Mouse (Mus musculus): Measurements from ENCODE around the gene Pin1rt1. TPM values are rescaled to one million over a fixed set of nuclear protein-coding genes. Genes with fewer than 3 reads are reported as not detected.
A peak's percentile ranks its signal among the peaks of the same experiment; 100 is the strongest.

Pin1rt1 gene
- polyA plus RNA-seq (2012; rRNA removed) = not detected in 2 replicates

DNA sequence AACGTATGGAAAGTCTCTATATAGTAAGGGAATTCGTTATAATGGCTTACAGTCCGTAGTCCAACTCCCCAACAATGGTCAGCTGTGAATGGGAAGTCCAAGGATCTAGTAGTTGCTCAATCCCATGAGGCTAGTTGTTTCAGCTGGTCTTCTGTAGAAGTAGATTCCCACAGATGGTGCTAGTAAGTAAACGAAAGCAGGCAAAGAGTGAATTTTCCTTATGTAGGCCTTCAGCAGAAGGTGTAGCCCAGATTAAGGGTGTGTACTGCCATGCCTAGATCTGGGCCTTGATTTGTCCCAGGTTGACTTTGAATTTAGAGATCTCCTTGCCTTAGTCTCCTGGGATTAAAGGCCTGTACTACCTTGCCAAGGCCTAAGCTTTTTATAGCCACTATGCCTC is at the start of gene Pin1rt1:
TSS of gene Pin1rt1 (minus strand) at position 101 of the 400 bp plus-strand sequence.
- Histone ChIP-seq H3K4me3 (ENCODE audit: insufficient read depth, low read length) (no peak within 1 kb of the TSS), H3K27ac (ENCODE audit: insufficient read depth, low read length) (no peak within 1 kb of the TSS), H3K4me1 (ENCODE audit: control insufficient read depth, insufficient read depth, low read length) (no peaks in the 10 kb centered on the region)
- TF ChIP-seq POLR2A (IDR thresholded peaks at IDR 0.05; ENCODE audit: extremely low read depth, insufficient read depth, low read length) (no peak), CTCF (IDR thresholded peaks at IDR 0.05; ENCODE audit: extremely low read depth, insufficient read depth, low read length) (no peak)

- Histone ChIP-seq H3K27ac (ENCODE audit: insufficient read depth, low read length) (no peak overlapping the region), H3K4me1 (ENCODE audit: control insufficient read depth, insufficient read depth, low read length) (no peaks in the 10 kb centered on the region), H3K4me3 (ENCODE audit: insufficient read depth, low read length) (no peak overlapping the region)
- TF ChIP-seq POLR2A (IDR thresholded peaks at IDR 0.05; ENCODE audit: extremely low read depth, insufficient read depth, low read length) = no peak
- no peak for TF ChIP-seq CTCF (IDR thresholded peaks at IDR 0.05; ENCODE audit: extremely low read depth, insufficient read depth, low read length)
Observed at GRCm38 (mm10) chr2:104764018-104764417, 47.8 kb upstream of the Pin1rt1 start.

- no peak for TF ChIP-seq POLR2A (IDR thresholded peaks at IDR 0.05; ENCODE audit: extremely low read depth, insufficient read depth, low read length)
- TF ChIP-seq CTCF (IDR thresholded peaks at IDR 0.05; ENCODE audit: extremely low read depth, insufficient read depth, low read length) = no peak
- Histone ChIP-seq H3K4me1 (ENCODE audit: control insufficient read depth, insufficient read depth, low read length) (no peaks in the 10 kb centered on the region), H3K4me3 (ENCODE audit: insufficient read depth, low read length) (no peak overlapping the region), H3K27ac (ENCODE audit: insufficient read depth, low read length) (no peak overlapping the region)
Observed at GRCm38 (mm10) chr2:104763134-104763703, 47.0 kb upstream of the Pin1rt1 start.

GRCm38 (mm10) chr2:104750611-104751010 is 34.4 kb upstream of the Pin1rt1 start:
- Histone ChIP-seq H3K4me3 (ENCODE audit: insufficient read depth, low read length) (no peak overlapping the region), H3K4me1 (ENCODE audit: control insufficient read depth, insufficient read depth, low read length) (no peaks in the 10 kb centered on the region), H3K27ac (ENCODE audit: insufficient read depth, low read length) (no peak overlapping the region)
- peak; percentile 22; the same call in 1 of the 2 replicates for TF ChIP-seq CTCF (IDR thresholded peaks at IDR 0.05; ENCODE audit: extremely low read depth, insufficient read depth, low read length)
- no peak for TF ChIP-seq POLR2A (IDR thresholded peaks at IDR 0.05; ENCODE audit: extremely low read depth, insufficient read depth, low read length)

DNA sequence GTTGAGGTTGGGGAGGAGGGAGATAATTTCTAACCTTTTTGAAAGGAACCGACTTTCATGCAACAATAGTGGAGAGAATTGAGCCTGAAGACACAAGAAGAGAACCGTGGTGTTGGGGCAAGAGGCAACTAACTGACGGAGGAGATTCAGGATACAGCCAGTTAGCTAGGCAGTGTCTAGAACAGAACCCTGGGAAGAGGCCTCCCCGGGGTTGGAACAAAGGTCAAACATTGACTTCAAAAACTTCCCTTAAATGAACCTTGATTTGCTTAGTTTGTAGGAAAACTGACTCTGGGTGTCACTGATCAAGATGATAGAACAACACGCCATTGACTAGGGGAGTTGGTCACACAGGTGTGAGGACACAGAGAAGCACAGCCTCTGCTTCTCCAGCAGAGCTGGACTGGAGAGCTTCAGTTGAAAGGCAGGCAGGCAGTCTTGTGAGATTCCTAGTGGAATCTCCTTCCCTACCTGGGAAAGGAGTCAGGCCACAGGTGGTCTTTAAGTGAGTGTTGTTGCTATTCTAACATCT is 32.5 kb upstream of the Pin1rt1 start:
- TF ChIP-seq CTCF (IDR thresholded peaks at IDR 0.05; ENCODE audit: extremely low read depth, insufficient read depth, low read length) (no peak), POLR2A (IDR thresholded peaks at IDR 0.05; ENCODE audit: extremely low read depth, insufficient read depth, low read length) (no peak)
- no peak overlapping the region for H3K4me3 ChIP-seq (ENCODE audit: insufficient read depth, low read length)
- no peaks in the 10 kb centered on the region for H3K4me1 ChIP-seq (ENCODE audit: control insufficient read depth, insufficient read depth, low read length)
- no peak overlapping the region for H3K27ac ChIP-seq (ENCODE audit: insufficient read depth, low read length)

DNA sequence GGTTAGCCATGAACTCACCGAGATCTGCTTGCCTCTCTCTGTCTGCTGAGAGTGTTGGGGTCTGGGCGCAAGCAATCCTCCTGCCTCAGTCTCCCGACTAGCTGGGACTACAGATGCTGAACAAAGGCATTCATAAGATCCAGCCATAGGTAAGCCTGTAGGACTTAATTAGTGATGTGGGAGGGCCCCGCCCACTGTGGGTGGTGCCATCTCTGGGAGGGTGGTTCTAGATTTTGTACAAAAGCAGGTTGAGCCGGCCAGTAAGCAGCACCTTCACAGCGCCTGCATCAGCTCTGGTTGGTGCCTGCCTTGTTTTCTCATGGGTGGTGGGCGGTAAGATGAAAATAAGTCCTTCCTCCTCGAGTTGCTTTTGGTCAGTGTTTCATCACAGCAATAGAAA is 30.1 kb upstream of the Pin1rt1 start:
- Histone ChIP-seq H3K27ac (ENCODE audit: insufficient read depth, low read length) (no peak overlapping the region), H3K4me1 (ENCODE audit: control insufficient read depth, insufficient read depth, low read length) (peaks cover 2% of the 10 kb centered on the region; the same call in 1 of the 2 replicates), H3K4me3 (ENCODE audit: insufficient read depth, low read length) (no peak overlapping the region)
- no peak for TF ChIP-seq POLR2A (IDR thresholded peaks at IDR 0.05; ENCODE audit: extremely low read depth, insufficient read depth, low read length)
- no peak for TF ChIP-seq CTCF (IDR thresholded peaks at IDR 0.05; ENCODE audit: extremely low read depth, insufficient read depth, low read length)

DNA sequence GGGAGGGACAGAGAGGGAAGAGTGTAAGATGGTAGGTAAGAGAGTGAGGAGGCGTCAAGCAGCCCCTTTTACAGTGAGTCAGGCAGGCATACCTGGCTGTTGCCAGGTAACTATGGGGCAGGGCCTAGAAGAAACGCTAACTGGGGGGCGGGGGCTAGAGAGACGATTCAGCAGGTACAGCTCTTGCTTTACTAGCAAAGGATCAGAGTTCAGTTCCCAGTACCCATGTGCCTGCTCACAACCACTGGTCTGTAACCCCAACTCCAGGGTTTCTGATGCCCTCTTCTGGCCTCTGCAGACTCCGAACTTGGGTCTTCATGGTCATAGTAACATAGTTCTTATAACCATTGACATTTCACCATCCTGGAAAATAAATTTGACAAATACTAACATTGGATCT is 27.8 kb upstream of the Pin1rt1 start:
- H3K4me3 ChIP-seq (ENCODE audit: insufficient read depth, low read length) = no peak overlapping the region
- TF ChIP-seq POLR2A (IDR thresholded peaks at IDR 0.05; ENCODE audit: extremely low read depth, insufficient read depth, low read length) (no peak), CTCF (IDR thresholded peaks at IDR 0.05; ENCODE audit: extremely low read depth, insufficient read depth, low read length) (no peak)
- peaks cover 2% of the 10 kb centered on the region; the same call in 1 of the 2 replicates for H3K4me1 ChIP-seq (ENCODE audit: control insufficient read depth, insufficient read depth, low read length)
- no peak overlapping the region for H3K27ac ChIP-seq (ENCODE audit: insufficient read depth, low read length)

GRCm38 (mm10) chr2:104743160-104743559 is 27.0 kb upstream of the Pin1rt1 start:
- no peak overlapping the region for H3K27ac ChIP-seq (ENCODE audit: insufficient read depth, low read length)
- H3K4me1 ChIP-seq (ENCODE audit: control insufficient read depth, insufficient read depth, low read length) = peaks cover 2% of the 10 kb centered on the region; the same call in 1 of the 2 replicates
- no peak for TF ChIP-seq POLR2A (IDR thresholded peaks at IDR 0.05; ENCODE audit: extremely low read depth, insufficient read depth, low read length)
- no peak for TF ChIP-seq CTCF (IDR thresholded peaks at IDR 0.05; ENCODE audit: extremely low read depth, insufficient read depth, low read length)
- H3K4me3 ChIP-seq (ENCODE audit: insufficient read depth, low read length) = peak overlapping the region; percentile 44

GRCm38 (mm10) chr2:104742741-104743064 is 26.5 kb upstream of the Pin1rt1 start, which contains the start of gene Depdc7:
Gene Depdc7, minus strand, starts transcription at chr2:104742878.
- TF ChIP-seq POLR2A (IDR thresholded peaks at IDR 0.05; ENCODE audit: extremely low read depth, insufficient read depth, low read length) = no peak
- no peak for TF ChIP-seq CTCF (IDR thresholded peaks at IDR 0.05; ENCODE audit: extremely low read depth, insufficient read depth, low read length)
- peak within 1 kb of the TSS; percentile 44 for H3K4me3 ChIP-seq (ENCODE audit: insufficient read depth, low read length)
- H3K4me1 ChIP-seq (ENCODE audit: control insufficient read depth, insufficient read depth, low read length) = peaks cover 2% of the 10 kb centered on the region; the same call in 1 of the 2 replicates
- H3K27ac ChIP-seq (ENCODE audit: insufficient read depth, low read length) = no peak within 1 kb of the TSS

Measured in cortical plate, adult 2 months (tissue).